Mouse (Mus musculus): ENCODE measurements around the gene Fam168a. TPM values are rescaled to one million over a fixed set of nuclear protein-coding genes. Genes with fewer than 3 reads are reported as not detected.

The Fam168a gene
- polyA plus RNA-seq, 1 experiment from 2014 or later, result 15.5 TPM

GRCm38 (mm10) chr7:100847131-100847530 lies 140.7 kb downstream of the Fam168a start:
- ATAC-seq (ENCODE audit: low FRiP score, low TSS enrichment) (no peak), DNase-seq (ENCODE audit: low spot score) (no peak)
- Histone ChIP-seq H3K36me3 (ENCODE audit: control insufficient read depth, insufficient read depth, low read length) (no peaks in the 10 kb centered on the region), H3K9me3 (ENCODE audit: control insufficient read depth, low read length) (no peaks in the 10 kb centered on the region), H3K4me2 (replicated peaks; ENCODE audit: low read depth) (no peak overlapping the region), H3K27me3 (ENCODE audit: control insufficient read depth, insufficient read depth, low read length) (no peaks in the 10 kb centered on the region), H3K27ac (replicated peaks) (no peak overlapping the region), H3K9ac (ENCODE audit: low read length) (no peak overlapping the region), H3K4me3 (ENCODE audit: low read depth, low read length) (no peak overlapping the region), H3K4me1 (replicated peaks; ENCODE audit: control insufficient read depth, insufficient read depth) (no peaks in the 10 kb centered on the region)
- 91% methylated on average over 6 of the region's 6 CpGs for WGBS
- no peak for TF ChIP-seq CTCF (IDR thresholded peaks at IDR 0.05; ENCODE audit: low read depth)
- no peak for TF ChIP-seq EP300 (optimal IDR thresholded peaks at IDR 0.05)

DNA sequence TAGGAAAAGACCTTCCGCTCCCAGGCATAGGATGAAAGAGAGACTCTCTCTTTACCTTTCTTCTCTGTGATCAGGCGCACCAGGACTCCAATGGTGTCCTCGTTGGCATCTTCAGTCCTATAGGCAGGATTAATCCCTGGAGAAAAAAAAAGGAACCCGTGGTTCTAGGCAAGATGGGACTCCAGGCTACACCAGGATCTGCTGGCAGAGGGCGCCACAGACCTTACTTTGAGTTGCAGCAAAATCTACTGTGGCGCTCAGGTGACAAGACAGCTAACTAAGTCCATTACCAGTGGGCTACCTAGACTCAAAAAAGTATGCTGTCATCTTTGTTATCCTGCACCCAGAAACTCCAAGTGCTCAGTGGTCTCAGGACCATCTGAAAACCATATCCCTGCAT lies 142.3 kb downstream of the Fam168a start:
- Histone ChIP-seq H3K4me1 (replicated peaks; ENCODE audit: control insufficient read depth, insufficient read depth) (no peaks in the 10 kb centered on the region), H3K9ac (ENCODE audit: low read length) (no peak overlapping the region), H3K36me3 (ENCODE audit: control insufficient read depth, insufficient read depth, low read length) (no peaks in the 10 kb centered on the region), H3K4me3 (ENCODE audit: low read depth, low read length) (no peak overlapping the region), H3K27ac (replicated peaks) (no peak overlapping the region), H3K4me2 (replicated peaks; ENCODE audit: low read depth) (no peak overlapping the region), H3K27me3 (ENCODE audit: control insufficient read depth, insufficient read depth, low read length) (no peaks in the 10 kb centered on the region), H3K9me3 (ENCODE audit: control insufficient read depth, low read length) (no peaks in the 10 kb centered on the region)
- ATAC-seq (ENCODE audit: low FRiP score, low TSS enrichment), result no peak
- DNase-seq (ENCODE audit: low spot score), result peak; percentile 77
- 39% methylated on average over 6 of the region's 6 CpGs for WGBS
- peak; percentile 82 for TF ChIP-seq CTCF (IDR thresholded peaks at IDR 0.05; ENCODE audit: low read depth)
- no peak for TF ChIP-seq EP300 (optimal IDR thresholded peaks at IDR 0.05)

GRCm38 (mm10) chr7:100849508-100849907 lies 143.1 kb downstream of the Fam168a start:
- Histone ChIP-seq H3K27ac (replicated peaks) (no peak overlapping the region), H3K4me1 (replicated peaks; ENCODE audit: control insufficient read depth, insufficient read depth) (no peaks in the 10 kb centered on the region), H3K9me3 (ENCODE audit: control insufficient read depth, low read length) (no peaks in the 10 kb centered on the region), H3K27me3 (ENCODE audit: control insufficient read depth, insufficient read depth, low read length) (no peaks in the 10 kb centered on the region), H3K4me3 (ENCODE audit: low read depth, low read length) (no peak overlapping the region), H3K4me2 (replicated peaks; ENCODE audit: low read depth) (no peak overlapping the region), H3K9ac (ENCODE audit: low read length) (no peak overlapping the region), H3K36me3 (ENCODE audit: control insufficient read depth, insufficient read depth, low read length) (no peaks in the 10 kb centered on the region)
- ATAC-seq (ENCODE audit: low FRiP score, low TSS enrichment) (no peak), DNase-seq (ENCODE audit: low spot score) (no peak)
- 91% methylated on average over 2 of the region's 2 CpGs for WGBS
- TF ChIP-seq CTCF (IDR thresholded peaks at IDR 0.05; ENCODE audit: low read depth), result no peak

DNA sequence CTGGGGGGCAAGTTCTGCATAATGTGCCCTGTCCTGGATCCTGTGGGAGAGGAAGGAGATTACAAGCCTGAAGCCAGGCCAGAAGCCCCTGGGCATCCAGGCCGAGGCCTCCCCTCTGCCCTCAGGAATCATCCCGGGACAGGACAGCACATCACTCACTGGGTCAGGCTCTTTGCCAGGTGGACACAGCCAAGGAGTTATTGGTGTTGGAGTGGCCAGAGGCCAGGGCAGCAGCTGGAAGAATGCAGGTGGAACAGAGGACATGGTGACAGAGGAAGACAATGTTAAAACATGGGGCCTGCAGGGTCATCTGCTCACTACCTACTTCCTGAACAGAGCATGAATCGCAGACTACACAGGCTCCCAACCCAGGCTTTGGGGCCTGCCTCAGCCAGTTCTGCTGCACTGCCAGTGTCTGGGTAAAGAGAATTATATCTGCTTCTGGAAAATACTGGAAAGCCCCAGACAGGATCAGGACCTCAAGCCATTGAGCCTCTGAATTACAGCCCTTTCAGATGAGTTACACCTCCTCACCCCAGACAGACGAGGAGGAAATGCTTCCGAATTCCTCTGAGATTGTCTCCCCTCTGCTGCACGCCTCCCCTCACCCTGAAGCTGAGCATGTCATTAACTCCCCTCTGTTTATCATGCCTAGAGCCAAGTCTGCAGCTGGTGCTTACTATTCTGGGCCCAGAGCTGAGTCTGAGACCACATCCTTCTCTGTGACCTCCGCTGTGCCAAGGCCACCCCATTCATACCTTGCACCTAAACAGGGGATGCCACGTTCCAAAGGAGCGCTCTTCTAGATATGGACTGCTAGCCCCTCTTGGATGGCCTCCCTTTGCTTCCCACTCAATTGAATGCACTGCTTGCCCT lies 145.3 kb downstream of the Fam168a start:
- no peak for TF ChIP-seq EP300 (optimal IDR thresholded peaks at IDR 0.05)
- no peaks in the 10 kb centered on the region; the same call in 1 of the 2 replicates for H3K4me1 ChIP-seq (replicated peaks; ENCODE audit: control insufficient read depth, insufficient read depth)
- H3K4me2 ChIP-seq (replicated peaks; ENCODE audit: low read depth), result no peak overlapping the region
- no peaks in the 10 kb centered on the region for H3K27me3 ChIP-seq (ENCODE audit: control insufficient read depth, insufficient read depth, low read length)
- no peaks in the 10 kb centered on the region for H3K9me3 ChIP-seq (ENCODE audit: control insufficient read depth, low read length)
- H3K36me3 ChIP-seq (ENCODE audit: control insufficient read depth, insufficient read depth, low read length), result no peaks in the 10 kb centered on the region
- WGBS, result 56% methylated on average over 9 of the region's 9 CpGs
- no peak for ATAC-seq (ENCODE audit: low FRiP score, low TSS enrichment)
- H3K9ac ChIP-seq (ENCODE audit: low read length), result no peak overlapping the region
- no peak for DNase-seq (ENCODE audit: low spot score)
- H3K27ac ChIP-seq (replicated peaks), result no peak overlapping the region
- no peak overlapping the region for H3K4me3 ChIP-seq (ENCODE audit: low read depth, low read length)

DNA sequence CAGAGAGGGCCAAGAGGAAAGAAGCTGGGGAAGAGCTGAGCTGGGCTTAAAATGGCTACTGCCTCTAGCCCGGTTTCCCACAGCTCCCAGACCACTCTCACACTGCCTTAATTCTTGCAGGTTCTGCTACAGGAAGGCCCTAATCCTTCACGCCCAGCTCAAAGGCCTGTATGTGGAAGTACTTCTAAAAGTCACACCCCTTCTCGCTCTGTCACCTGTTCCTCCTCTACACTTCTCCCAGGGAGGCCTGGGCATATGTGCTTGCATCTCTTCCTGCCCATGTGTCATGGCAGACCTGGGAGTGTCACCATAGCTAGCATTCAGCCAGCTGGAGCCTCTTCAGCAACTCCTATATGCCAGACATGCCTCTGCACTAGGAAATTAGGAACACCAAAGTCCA lies 147.0 kb downstream of the Fam168a start:
- DNase-seq (ENCODE audit: low spot score), result no peak

GRCm38 (mm10) chr7:100854137-100854814 lies 147.8 kb downstream of the Fam168a start:
- Histone ChIP-seq H3K9ac (ENCODE audit: low read length) (no peak overlapping the region), H3K4me2 (replicated peaks; ENCODE audit: low read depth) (no peak overlapping the region), H3K4me3 (ENCODE audit: low read depth, low read length) (no peak overlapping the region), H3K4me1 (replicated peaks; ENCODE audit: control insufficient read depth, insufficient read depth) (no peaks in the 10 kb centered on the region; the same call in 1 of the 2 replicates), H3K27me3 (ENCODE audit: control insufficient read depth, insufficient read depth, low read length) (no peaks in the 10 kb centered on the region), H3K36me3 (ENCODE audit: control insufficient read depth, insufficient read depth, low read length) (no peaks in the 10 kb centered on the region), H3K27ac (replicated peaks) (no peak overlapping the region), H3K9me3 (ENCODE audit: control insufficient read depth, low read length) (no peaks in the 10 kb centered on the region)
- DNase-seq (ENCODE audit: low spot score) (no peak), ATAC-seq (ENCODE audit: low FRiP score, low TSS enrichment) (no peak)
- WGBS, result 55% methylated on average over 6 of the region's 6 CpGs
- TF ChIP-seq CTCF (IDR thresholded peaks at IDR 0.05; ENCODE audit: low read depth), result no peak
- no peak for TF ChIP-seq EP300 (optimal IDR thresholded peaks at IDR 0.05)

More for the DNA sequence above, 147.0 kb downstream of the Fam168a start:
- no peak overlapping the region for H3K27ac ChIP-seq (replicated peaks)
- 58% methylated on average over 3 of the region's 3 CpGs for WGBS
- no peaks in the 10 kb centered on the region for H3K36me3 ChIP-seq (ENCODE audit: control insufficient read depth, insufficient read depth, low read length)
- no peaks in the 10 kb centered on the region for H3K27me3 ChIP-seq (ENCODE audit: control insufficient read depth, insufficient read depth, low read length)
- no peak overlapping the region for H3K4me2 ChIP-seq (replicated peaks; ENCODE audit: low read depth)
- no peak overlapping the region for H3K4me3 ChIP-seq (ENCODE audit: low read depth, low read length)
- no peak for ATAC-seq (ENCODE audit: low FRiP score, low TSS enrichment)
- no peaks in the 10 kb centered on the region for H3K9me3 ChIP-seq (ENCODE audit: control insufficient read depth, low read length)
- H3K9ac ChIP-seq (ENCODE audit: low read length), result no peak overlapping the region
- no peaks in the 10 kb centered on the region; the same call in 1 of the 2 replicates for H3K4me1 ChIP-seq (replicated peaks; ENCODE audit: control insufficient read depth, insufficient read depth)
- TF ChIP-seq CTCF (IDR thresholded peaks at IDR 0.05; ENCODE audit: low read depth) (no peak), EP300 (optimal IDR thresholded peaks at IDR 0.05) (no peak)
